Mouse (Mus musculus): Measurements from ENCODE around the gene Ikzf2.

Gene Ikzf2

DNA sequence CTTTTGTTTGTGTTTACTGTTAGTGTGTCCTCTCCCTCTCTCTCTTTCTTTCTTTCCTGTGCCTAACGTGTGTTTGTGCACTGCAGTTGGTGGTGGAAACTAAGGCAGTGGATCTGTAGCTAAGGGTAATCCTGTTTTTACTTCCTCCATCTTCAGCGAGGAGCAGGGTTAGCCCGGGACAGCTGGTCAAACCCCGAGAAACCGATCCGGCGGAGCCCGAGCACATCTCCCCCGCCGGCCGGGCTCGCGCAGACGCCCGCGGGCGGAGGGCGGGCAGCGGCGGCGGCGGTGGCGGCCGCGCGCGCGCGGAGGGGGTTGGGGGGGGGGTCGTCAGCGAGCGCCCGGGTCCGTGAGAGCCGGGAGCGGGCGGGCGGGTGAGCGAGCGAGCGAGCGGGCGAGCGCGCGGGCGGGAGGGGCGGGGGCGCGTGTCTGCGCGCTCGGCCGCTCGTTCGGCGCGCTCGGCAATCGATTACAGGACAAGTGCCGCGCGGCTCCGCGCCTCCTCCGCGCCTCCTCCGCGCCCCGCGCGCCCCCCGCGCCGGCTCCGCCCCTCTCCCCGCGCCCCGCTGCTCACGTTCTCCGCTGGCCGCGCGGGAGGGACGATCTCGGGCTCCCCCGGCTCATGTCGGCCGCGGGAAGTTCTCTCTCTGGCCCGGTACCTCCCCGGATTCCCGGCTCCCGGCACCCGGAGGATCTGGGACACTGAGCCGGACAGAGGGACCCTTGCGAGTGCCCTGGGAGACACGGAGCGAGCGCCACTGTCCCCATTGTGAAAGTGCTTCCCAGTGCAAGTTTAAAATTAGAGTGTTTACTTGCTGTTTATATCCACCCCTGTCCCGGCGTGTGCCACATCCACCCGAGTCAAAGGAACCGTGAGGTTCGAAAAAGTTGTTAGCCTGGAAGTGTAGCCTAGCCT lies at the start of gene Ikzf2:
Ikzf2 (minus strand) TSS at position 170 of the 916 bp plus-strand sequence.
- DNase-seq (ENCODE audit: low spot score): peak; percentile 22

DNA sequence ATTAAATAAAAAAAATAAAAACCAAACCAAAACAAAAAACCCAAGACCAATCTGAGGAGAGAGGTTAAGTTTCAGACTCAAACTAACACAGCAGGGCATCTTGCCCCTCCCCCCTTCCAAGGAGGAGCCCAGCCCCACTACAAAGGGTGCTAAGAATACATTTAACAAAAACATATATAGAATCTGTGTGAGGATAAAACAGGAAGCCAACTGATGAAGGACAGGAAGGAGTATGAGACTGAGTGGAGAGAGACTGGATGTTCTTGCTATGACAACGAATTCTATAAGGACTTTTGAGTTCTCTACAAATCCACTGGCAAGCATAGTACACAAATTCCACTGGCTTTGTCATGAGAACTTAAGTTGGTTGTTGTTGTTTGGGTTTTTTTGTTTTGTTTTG lies 42.7 kb upstream of the Ikzf2 start:
- DNase-seq (ENCODE audit: low spot score): no peak

DNA sequence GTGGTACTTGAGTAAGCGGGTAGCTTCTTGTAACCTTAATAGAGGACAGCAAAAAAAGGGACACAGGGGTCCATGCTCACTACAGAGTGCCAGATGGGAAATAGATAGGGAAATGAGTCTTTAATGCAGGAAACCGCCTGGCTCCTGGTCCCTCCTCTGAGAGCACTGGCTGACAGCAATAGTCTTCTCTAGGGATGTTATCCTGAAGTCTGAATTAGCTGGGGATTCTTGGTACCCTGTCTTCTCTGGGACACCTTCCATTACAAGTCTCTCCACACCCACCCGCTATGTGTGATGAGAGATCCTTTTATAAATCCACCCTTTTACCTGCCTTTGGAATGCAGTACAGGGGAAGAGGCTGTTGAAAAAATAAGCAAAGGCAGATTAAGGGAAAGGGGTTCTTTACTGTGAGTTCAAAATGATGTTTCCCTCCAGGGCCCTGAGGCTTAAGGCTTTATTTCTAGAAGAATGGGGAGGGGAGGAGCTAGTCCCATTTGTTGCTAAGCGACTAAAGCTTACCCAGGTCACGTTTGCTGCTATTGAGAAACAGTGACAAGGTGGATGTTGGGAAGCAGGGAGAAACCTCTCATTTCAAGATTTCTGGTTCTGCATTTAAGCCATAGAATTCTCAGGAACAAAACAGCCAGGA lies 42.1 kb upstream of the Ikzf2 start:
- no peak for DNase-seq (ENCODE audit: low spot score)

DNA sequence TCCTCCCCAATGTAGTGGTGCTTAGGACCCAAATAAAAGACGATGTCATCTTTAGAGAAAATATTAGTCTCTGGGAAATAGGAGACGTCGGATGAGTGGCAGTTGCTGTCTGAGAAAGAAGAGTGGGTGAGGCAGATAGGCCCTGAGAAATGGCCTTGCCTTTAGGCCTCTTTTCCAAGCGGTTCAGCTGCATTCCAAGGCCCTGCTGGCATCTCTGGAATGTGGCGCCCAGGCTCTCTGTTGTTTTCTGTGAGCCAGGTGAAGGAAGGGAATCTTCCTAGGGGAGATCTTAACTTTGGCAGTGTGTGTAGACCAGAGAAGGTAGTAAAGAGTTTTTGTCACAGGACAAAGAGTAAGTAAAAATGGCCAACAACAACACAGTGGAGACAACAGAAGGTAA lies 40.9 kb upstream of the Ikzf2 start:
- DNase-seq (ENCODE audit: low spot score): no peak

DNA sequence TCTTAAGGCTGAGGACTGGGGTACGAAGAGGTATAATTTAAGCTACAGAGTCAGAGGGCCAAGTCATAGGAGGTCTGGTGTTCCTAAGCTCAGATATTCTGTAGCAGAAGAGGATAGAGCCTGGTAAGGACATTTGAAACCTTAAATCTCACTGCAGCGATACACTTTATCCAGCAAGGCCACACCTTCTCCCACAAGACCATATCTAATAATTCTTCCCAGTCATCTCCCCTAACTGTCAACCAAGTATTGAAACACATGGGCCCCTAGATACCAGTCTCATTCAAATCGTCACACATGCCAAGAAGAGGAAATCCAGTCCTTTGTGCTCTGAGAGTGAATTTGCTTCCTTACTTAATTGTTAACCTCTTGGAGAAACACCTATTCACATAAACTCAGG lies 30.1 kb upstream of the Ikzf2 start:
- no peak for DNase-seq (ENCODE audit: low spot score)

DNA sequence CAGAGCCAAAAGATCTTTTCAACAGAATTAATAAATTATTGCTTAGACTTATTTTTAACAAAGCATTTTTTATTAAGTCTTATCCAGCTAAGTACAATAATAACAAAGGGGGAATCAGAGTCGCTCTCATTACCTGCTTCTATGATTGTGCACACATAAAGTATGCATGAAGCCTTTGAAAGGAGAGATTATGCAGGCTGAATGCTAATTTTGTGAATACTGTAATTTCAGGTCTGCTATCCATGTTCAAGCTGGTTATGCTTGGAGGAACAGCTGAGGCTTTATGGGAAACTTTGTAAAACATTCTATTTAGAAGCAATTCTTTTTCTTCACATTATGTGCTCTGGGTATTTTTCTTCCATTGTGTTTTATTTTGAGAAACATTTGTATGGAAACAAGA lies 21.5 kb upstream of the Ikzf2 start:
- DNase-seq (ENCODE audit: low spot score): no peak

DNA sequence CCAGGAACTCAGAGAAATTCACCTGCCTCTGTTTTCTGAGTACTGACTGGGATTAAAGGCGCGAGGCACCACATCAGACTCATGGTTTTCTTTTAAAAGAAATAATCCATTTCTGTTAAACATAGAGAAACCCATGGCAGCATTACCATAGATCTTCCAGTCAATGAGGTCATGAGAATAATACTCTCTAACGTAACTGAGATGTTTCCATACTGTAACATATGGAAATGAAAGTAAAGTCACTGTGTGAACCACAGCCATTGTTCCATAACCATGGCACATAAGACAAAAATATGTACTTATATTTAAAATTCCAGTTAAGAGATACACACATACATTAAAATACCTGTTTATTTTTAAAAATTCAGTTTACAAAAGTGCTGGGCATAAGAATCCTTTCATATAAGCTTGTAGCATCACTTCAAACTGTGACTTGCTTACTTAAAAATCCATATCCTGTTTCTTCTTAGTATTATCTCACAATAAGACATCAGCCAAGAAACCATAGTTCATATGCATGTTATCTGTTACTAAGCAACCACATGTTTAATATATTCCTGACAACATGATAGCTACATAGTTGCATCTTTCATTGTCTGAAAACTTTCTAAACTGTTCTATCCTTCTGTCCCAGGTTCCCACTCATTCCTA lies 16.6 kb upstream of the Ikzf2 start:
- DNase-seq (ENCODE audit: low spot score): no peak

DNA sequence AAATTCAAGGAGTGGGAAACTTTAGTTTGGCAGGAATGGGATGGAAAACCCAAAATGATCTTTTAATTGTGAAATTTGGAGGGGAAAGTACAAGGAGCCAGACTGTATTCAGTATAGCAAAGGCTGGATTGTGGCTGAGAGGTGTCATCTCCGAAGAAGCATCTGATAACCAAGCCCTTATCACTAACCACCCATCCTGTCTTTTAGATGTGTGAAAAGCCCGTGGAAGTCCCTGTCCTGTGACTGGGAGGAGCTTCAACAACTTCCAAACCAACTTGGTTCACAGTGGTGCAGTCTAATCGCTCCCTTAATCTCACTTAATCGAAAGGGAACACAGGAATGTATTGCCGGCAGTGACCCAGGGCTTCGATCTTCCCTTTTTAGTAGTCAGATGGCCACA lies 4.9 kb upstream of the Ikzf2 start:
- DNase-seq (ENCODE audit: low spot score): no peak

DNA sequence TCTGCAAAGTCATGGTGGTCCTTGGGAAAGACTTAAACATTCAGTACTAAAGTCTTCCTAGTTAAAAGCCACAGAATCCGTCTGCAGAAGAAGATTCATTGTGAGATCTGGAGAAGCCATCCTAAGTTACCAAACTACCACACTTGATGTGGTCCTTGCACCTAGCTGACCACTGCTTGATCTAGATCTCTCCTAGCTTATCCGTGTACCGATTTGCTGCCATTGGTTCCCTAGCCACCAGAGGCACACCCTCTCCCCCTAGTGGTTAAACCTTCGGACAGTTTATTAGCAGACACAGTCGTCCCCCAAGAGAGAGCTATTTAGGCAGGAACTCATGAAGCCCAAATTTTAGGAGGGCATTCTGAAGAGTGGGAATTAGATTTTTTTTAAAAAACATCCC lies 1.9 kb upstream of the Ikzf2 start:
- DNase-seq (ENCODE audit: low spot score): no peak

DNA sequence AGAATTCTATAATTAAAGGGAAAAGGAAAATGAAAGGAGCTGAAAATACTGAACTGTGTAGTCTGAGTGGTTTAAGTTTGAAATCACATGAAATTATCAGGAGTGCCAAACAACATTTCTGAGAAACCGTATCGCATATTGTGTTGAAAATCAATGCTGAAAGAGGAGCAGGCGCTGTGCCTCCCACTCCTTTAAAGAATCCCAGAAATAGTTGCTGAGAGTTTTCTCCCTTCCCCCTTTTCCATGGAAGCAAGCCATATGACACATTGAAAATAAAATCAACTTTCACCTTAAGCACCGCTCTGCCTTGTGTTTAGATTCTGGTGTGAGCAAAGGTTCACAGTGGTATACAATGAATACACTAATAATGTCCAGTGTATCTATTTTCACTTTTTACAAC lies 1.1 kb upstream of the Ikzf2 start:
- no peak for DNase-seq (ENCODE audit: low spot score)

DNA sequence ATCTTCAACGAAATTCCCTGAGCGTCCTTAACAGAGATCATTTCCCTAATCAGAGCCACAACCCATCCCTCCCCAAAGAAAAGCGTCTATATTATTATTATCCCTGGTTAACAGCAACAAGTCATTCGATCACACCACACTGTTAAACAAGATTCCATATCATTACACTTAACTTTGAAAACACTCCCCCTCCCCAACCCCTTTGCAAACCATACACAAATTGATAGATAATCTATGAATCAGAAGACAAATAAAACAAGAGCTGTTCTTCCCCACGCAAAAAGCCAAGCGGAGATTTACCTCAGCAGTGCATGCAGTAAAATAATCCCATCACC lies 337 bp downstream of the Ikzf2 start:
- DNase-seq (ENCODE audit: low spot score): no peak

DNA sequence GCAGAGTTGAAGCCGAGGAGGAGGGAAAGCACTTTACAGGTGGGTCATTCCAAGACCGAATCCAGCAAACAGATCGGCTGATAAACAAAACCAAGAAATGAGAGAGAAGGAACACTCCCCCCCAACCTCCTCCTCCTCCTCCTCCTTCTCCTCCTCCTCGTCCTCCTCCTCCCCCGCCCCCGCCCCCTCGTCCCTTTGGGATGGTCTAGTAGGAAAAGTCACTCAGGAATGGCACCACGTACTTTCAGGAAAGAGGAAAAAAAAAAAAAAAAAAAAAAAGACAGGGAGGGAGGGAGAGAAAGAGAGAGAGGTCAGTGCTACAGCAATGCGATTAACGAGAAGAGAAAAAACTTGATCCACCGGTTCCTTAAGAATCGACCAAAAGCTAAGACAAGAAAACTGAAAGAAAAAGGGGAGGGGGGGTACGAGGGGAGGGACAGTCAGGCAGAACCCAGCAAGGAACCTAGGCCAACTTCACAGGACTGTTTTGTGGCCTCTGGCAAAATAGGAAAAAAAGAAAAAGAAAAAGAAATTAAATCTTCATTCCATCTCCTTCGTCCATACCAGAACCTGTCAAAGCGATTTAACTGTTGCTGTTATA lies 1.1 kb downstream of the Ikzf2 start:
- no peak for DNase-seq (ENCODE audit: low spot score)

DNA sequence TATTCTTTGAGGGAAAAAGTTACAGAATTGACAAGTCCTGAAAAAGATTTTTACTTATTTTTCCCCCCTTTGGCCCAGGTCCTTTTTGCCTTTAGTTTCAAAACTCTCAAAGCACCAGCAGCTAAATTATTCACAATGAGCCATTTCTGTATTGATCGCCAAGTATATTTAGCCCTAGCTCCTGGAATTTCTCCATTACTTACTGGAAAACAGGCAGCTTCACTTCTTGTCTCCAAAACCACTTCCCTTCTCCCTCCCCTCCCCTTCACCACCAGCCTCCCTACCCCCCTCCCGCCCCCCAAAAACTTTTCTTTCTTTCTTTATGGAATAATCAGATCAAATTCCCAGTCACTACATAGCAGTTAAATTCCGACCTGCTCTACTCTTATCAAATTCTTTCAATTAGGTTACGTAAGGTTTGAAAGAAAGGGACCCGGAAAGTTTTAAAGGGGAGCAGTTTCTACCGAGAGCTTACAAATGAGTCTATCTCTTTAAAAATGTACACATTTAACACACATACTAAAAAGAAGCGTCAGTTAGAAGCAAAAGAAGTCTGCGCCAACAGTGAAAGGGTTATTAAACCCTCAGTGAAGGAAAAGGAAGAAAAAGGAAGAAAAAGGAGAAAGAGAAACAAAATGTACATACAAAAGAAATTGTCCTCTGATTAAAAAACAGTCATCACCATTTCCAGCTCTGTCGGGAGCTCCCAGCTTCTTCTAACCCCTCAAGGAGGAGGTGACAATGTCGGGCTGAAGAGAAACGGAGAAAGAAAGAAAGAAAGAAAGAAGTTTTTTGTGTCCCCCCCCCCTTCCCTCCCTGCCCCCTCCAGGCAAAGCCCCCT lies 1.8 kb downstream of the Ikzf2 start:
- no peak for DNase-seq (ENCODE audit: low spot score)

DNA sequence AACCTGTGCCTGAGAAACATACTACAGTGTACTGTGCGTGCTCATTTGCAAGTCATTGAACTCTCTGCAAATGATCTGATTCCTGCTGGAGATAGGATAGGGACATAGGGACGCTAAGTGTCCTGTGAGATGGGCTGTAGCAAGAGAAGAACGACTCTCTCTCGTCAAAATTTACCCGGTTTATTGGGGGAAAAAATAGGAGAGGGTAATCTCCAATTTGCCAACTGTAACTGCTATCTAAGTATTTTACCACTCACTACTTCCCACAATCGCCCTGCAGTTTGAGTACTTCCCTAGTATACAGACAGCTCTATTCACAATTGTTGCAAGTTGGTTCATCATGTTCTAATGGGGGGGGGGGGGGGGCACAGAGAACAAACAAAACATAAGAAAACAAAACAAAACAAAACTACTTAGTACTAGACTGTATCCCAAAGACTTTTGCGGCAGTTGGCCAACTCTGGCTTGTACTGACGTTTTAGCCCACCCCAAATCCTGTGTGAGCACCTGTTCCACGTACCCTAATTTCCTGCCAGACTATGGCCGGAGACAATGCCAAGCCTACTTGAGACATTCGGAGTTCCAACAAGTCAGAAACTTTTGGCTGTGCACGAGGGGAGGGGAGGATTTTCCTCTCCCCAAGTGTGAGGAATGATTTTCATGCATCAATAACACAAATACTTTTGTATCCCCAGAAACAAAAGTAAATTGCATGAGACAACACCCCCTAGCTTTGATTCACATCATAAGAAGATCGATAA lies 2.6 kb downstream of the Ikzf2 start:
- DNase-seq (ENCODE audit: low spot score): no peak

DNA sequence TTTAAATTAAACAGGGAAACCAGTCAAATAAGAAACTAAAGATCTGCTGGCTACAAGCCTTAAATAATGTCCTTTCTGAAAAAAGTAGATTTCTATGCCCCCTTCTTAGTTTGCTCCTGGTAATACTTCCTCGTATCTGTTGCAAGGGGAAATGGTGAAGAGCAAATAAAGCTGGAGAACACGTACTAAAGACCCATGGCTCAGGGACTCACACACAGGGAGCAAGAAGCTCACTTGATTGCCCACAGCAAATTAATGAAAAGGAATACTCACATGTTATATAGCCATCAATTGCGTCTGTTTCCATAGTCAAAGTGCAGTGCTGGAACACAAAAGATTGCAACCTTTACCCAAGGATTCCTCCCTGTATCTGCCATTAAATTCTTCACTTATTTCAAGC lies 3.2 kb downstream of the Ikzf2 start:
- DNase-seq (ENCODE audit: low spot score): no peak

DNA sequence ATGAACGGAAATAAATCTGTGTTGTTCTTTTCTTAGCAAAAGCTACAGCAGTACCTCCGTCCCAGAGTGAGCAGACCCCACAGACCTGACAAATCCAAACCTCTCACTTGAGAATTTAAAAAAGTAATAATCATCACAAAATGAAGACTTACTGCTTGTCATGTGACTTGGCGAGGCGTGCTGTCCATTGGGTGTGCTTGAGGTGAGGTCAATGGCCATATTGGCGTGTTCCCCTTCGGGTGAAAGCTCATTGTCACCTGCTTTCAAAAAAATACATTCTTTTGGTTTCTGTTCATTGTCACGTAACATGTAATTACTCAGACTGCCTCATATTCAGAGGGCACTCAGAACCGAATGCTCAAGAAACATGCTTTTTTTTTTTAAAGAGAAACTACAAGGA lies 4.0 kb downstream of the Ikzf2 start:
- DNase-seq (ENCODE audit: low spot score): no peak

DNA sequence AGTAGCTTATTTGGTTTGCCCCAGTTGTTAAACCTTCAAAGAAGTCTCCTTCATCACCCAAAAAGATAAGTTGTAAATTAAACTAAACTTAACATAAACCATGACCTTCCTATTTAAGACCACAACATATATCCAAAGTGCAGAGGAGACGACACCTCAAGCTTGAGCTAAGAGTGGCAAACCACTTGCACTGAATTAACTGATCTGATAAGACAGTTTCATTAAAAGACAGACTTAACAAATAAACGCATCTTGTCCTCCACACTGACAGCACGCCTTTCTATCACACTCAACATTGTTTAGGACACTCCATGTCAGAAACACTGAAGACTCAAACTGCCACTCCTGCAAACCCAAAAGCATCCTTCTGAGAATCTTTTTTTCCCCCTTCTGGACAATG lies 4.8 kb downstream of the Ikzf2 start:
- no peak for DNase-seq (ENCODE audit: low spot score)

DNA sequence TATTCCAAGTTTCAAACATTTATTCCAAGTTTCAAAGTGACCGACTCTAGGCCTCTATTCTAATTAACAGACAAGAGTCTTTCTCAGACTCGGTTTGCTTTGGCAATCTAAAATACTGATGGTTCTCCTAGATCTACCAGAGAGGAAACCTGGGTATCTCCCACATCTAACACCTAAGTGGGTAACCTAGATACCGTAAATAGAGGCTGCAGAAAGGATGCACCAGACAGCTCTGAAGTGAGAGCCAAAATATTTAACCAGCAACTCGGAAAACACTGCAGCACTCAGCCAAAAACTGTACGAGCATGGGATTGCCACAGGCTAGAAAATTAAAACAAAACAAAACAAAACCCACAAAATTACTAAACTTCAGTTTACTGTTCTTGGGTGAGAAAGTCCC lies 6.0 kb downstream of the Ikzf2 start:
- no peak for DNase-seq (ENCODE audit: low spot score)

DNA sequence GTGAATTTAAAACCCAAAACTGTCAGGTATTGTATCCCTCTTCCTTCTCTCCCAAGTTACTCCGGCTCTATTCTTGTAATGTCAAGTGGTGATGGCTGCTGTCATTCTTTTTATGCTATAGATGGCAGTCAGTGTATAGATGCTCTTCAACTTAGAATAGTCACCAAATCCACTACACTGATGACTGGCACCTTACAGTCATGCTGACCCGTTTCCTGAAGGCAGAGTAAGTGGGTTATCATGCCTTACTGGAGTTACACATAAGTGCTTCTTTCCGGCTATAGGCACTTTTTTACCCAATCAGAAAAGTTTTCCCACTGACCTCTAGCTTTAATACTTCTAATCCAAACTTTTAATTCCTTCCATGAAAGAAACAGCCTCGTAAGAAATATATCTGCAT lies 6.5 kb downstream of the Ikzf2 start:
- no peak for DNase-seq (ENCODE audit: low spot score)

DNA sequence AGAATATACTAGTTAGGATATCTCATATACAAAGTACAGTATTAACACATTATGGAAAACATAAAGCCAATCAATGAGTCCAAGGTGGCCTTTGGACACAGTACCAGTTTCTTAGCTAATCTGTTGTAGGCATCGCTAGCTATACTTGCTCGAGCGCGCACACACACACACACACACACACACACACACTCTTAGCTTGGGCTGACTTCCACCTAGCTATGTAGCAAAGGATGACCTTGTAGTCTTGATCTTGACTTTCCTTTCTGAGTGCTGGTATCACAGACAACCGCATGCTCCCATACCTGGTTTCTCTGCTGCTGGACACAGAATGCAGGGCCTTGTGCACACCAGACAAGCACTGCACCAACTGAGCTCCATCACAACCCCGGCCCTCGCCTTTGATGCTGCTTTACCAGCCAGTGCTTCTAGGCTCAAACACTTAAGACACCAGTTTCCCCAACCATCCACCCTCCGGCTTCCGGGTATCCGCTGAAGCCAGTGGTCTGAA lies 17.1 kb downstream of the Ikzf2 start:
- DNase-seq (ENCODE audit: low spot score): no peak

DNA sequence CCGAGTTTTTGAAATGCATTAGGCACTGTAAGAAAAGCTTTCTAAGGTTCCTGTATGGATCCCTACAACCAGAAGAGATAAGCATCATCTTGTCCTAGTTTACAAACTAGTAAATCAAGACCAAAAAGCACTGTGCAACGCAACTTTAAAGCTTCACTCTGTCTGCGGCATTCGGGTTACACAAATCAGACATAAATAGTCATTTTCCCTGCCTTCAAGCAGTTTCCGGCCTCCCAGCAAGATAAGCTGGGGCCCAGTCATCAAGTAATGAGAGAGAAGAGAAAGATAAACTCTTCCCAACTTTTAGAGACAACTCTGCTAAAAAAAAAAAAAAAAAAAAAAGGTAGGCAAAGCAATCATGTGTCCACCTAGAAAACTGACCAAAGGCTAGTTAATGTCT lies 19.6 kb downstream of the Ikzf2 start:
- DNase-seq (ENCODE audit: low spot score): no peak

All from urinary bladder, postnatal 10 days (tissue).